Mouse (Mus musculus): ENCODE measurements at regions not wholly inside any gene's neighbourhood (a gene's known extent, or its start where the extent isn't known, plus 50 kb on each side); places are given as distances from the start of the nearest gene placed in this dataset.

DNA sequence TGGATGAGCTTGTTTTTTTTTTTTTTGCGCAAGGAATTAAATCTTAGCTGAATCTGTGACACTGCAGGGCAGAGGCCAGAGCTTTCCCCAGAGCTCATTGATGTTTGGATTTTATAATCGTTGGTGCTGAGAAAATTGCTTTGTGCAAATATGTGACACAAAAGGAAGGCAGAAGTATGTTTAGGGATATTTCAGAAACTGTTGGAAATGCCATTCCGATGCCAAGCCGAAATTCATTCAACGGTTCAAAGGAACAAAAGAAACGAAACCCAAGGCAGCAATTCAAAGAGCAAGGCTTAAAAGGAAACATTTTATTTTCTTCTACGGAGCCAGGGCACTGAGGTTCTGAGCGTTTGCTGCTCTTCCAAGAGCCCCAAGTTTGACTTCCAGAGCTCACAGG is 302.2 kb downstream of the 1500009L16Rik start:
- no peak for DNase-seq (ENCODE audit: low spot score in 2 of 2)

DNA sequence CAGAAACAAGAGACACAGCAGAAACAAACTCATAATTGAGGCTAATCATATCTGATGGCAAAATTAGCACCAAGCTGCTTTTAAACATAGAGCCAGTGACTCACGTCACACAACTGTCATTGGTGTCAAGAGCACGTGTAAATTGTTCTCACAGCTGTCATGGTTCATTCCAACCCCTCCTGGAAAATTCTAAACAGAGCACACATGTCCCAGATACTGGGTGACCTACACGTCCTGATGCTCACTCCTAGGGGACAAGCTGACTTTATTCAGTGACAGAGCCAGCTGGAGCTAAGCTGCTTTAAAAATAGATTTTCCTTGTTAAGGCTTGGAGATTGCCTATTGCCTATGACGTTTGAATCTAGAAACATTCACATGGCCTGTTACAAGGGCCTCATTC is 304.1 kb downstream of the 1500009L16Rik start:
- no peak for DNase-seq (ENCODE audit: low spot score in 2 of 2)

GRCm38 (mm10) chr10:84036131-84036877 is 313.6 kb downstream of the 1500009L16Rik start:
- no peak for DNase-seq (ENCODE audit: low spot score in 2 of 2)

- no peak for DNase-seq (ENCODE audit: low spot score in 2 of 2)
Measured at GRCm38 (mm10) chr10:84048706-84049105, 326.0 kb downstream of the 1500009L16Rik start.

DNA sequence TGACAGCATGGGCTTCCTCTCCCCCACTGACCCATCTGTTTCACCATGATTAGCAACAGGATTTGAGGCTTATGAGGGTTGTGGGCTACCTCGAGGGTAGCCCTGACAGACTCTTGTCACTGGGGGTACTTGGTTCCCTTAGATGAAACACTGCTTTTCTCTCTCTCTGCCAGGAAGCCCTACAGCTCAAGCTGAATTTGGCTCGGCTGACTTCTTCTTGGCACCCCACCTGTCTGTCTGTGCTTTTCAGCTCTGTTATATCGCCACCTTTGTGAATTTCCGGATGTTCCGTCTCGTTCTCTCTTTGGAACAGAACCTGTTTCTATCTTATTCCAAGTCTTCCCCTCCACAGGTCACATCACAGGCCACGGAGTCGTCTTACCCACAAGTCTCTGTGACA is 330.0 kb downstream of the 1500009L16Rik start:
- no peak for DNase-seq (ENCODE audit: low spot score in 2 of 2)

GRCm38 (mm10) chr10:84054551-84055336 is 332.1 kb downstream of the 1500009L16Rik start:
- DNase-seq (ENCODE audit: low spot score in 2 of 2) = no peak

- DNase-seq (ENCODE audit: low spot score in 2 of 2) = no peak
Measured at GRCm38 (mm10) chr10:84055402-84056167, 332.9 kb downstream of the 1500009L16Rik start.

DNA sequence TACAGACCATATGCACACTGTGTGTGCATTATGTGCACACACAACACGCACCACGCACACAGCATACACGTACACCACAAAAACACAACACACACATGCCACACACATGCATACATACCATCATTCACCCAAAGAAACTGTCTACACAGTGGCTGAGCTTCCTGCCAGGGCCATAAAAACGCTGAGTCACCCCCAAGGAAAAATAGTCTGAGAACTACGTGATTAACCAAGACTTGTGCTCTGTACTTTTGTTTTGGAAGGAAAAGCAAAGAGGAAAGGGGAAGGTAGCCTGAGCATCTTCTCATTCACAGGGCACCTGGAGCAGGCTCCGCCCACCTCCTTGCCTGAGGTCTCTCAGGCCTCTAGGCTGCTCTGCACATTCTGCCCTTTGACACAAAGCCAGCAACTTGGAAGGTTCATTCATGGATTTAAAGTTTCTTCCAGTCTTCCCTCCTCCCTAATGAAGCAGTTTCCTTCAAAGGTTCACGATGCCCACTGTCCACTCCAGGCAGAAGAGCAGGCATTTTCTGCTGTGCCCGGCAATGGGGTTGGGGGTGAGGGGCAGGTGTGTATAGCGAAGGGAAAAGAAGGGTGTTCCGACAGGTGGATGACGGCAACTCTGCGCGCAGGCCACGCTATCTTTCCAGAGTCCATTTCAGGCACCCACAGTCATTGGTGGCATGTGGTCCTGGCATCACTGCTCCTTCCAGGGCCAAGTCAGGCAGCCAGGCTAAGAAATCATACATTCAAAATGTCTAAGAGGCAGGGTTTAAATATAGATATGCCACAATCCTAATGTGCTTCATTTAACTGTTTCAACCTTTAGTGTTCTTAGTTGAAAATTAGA is 333.9 kb downstream of the 1500009L16Rik start:
- no peak for DNase-seq (ENCODE audit: low spot score in 2 of 2)

GRCm38 (mm10) chr10:84058301-84058700 is 335.6 kb downstream of the 1500009L16Rik start:
- no peak for DNase-seq (ENCODE audit: low spot score in 2 of 2)

- no peak for DNase-seq (ENCODE audit: low spot score in 2 of 2)
Measured at GRCm38 (mm10) chr10:84059646-84060491, 337.2 kb downstream of the 1500009L16Rik start.

GRCm38 (mm10) chr10:84060492-84061218 is 338.0 kb downstream of the 1500009L16Rik start:
- peak; percentile 17 to 71 for DNase-seq (ENCODE audit: low spot score in 2 of 2)

GRCm38 (mm10) chr10:84067052-84067650 is 344.5 kb downstream of the 1500009L16Rik start:
- peak in 1 of 2 experiments; percentile 21 for DNase-seq (ENCODE audit: low spot score in 2 of 2)

DNA sequence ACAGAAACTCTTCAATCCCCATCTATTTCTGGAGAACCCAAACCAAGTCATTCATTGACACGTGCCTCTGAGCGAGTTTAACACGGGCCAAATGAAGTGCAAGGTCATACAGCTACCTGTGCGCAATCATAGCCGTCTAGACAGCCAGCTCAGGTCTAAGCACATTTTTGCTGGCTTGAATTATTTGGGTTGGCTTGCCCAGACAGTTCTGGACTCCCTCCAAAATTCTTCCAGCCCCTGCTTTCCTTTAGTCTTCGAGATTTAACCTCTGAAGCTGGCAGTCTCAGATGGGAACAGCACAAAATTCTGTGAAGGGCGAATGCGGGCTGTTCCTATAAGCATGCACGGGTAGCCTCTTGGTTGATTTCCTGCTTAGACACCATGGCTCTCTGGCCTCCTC is 347.1 kb downstream of the 1500009L16Rik start:
- no peak for DNase-seq (ENCODE audit: low spot score in 2 of 2)

GRCm38 (mm10) chr10:84072866-84073483 is 350.3 kb downstream of the 1500009L16Rik start:
- no peak for DNase-seq (ENCODE audit: low spot score in 2 of 2)

GRCm38 (mm10) chr10:84075581-84075980 is 352.9 kb downstream of the 1500009L16Rik start:
- DNase-seq (ENCODE audit: low spot score in 2 of 2) = no peak

GRCm38 (mm10) chr10:84080236-84080635 is 357.6 kb downstream of the 1500009L16Rik start:
- no peak for DNase-seq (ENCODE audit: low spot score in 2 of 2)

DNA sequence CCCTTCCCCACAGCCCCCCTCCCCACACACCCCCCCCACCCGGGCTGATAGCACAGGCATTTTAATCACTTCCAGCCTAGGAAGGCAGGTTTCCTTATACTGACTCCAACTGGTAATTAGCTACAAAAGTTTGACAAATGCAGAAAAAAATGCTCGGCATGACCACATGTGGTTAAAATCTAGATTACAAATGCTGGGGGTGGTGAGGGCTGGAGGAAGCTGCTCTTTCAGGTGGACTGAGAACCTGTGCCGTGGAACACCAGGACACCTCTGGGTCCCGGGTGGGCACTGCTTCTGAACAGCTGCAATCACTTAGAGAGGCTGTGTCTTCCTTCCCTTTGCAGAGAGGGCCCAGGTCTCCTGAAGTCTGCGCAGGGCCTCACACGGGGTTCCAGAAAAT is 358.7 kb downstream of the Nuak1 start:
- peak in 1 of 2 experiments; percentile 3 for DNase-seq (ENCODE audit: low spot score in 2 of 2)

DNA sequence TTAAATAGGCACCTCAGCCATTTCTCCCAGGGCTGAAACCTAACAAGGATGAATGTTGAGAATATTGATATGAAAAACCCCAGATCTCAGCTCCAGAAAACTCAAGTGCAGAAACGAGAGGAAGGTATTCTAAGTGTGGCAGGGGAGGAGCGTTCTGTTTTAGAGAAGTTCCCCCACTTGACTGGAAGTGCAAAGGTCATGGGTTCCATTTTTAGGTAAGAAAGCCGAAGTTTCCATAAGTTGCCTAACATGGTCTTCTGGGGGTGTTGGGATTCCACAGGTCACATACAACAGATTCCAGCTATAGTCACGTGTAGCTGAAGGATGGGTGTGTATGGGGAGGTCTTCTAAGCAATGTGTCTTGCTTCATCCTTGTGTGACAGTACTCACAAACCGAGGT is 352.9 kb downstream of the Nuak1 start:
- no peak for DNase-seq (ENCODE audit: low spot score in 2 of 2)

- no peak for DNase-seq (ENCODE audit: low spot score in 2 of 2)
Measured at GRCm38 (mm10) chr10:84087929-84088328, 352.5 kb downstream of the Nuak1 start.

Data from urinary bladder, postnatal 36 days (tissue).